Mouse (Mus musculus) heart, adult 2 months (tissue): ENCODE measurements at regions not wholly inside any gene's neighbourhood (a gene's known extent, or its start where the extent isn't known, plus 50 kb on each side); places are given as distances from the start of the nearest gene placed in this dataset.

Experiments
- DNase-seq, 2 experiments: peaks; one replicate each; pipeline ENCODE4 v3.0.0; 2021
- H3K27ac ChIP-seq: fragments of 200-600 bp; 2 replicates; pipeline ENCODE4 v1.8.1; 2022
- H3K27me3 ChIP-seq: fragments of 200-500 bp; 2 replicates; pipeline ENCODE4 v1.6.1; 2012; ENCODE audit warnings: mild to moderate bottlenecking, low read length, inconsistent platforms, mixed read lengths; ENCODE audit not compliant: control insufficient read depth, insufficient read depth
- H3K36me3 ChIP-seq: fragments of 200-500 bp; 2 replicates; pipeline ENCODE4 v1.6.1; 2012; ENCODE audit warnings: low read length, inconsistent platforms; ENCODE audit not compliant: control insufficient read depth, insufficient read depth
- H3K4me1 ChIP-seq: fragments of 200-500 bp; 2 replicates; pipeline ENCODE4 v1.6.1; 2011; ENCODE audit warnings: low read length; ENCODE audit not compliant: control insufficient read depth, insufficient read depth
- H3K4me3 ChIP-seq: fragments of 200-600 bp; 2 replicates; pipeline ENCODE4 v1.8.1; 2022
- H3K79me2 ChIP-seq: fragments of 200-500 bp; replicated peaks from 2 replicates; pipeline ENCODE4 v1.6.1; 2012; ENCODE audit warnings: mild to moderate bottlenecking, inconsistent platforms, low read length, moderate library complexity, mixed read lengths; ENCODE audit not compliant: control insufficient read depth, insufficient read depth
- H3K9ac ChIP-seq: fragments of 200-500 bp; 2 replicates; pipeline ENCODE4 v1.6.1; 2012; ENCODE audit warnings: low read depth, mild to moderate bottlenecking, control low read depth, inconsistent platforms, low read length, mixed read lengths
- CTCF ChIP-seq: fragments of 200-600 bp; IDR thresholded peaks from 2 replicates; pipeline ENCODE4 v1.8.1; 2022; ENCODE audit warnings: antibody characterized with exemption, mild to moderate bottlenecking, moderate library complexity
- EP300 ChIP-seq: fragments of 200-500 bp; IDR thresholded peaks from 2 replicates; pipeline ENCODE4 v1.6.1; 2011; ENCODE audit warnings: low read depth, low read length, control low read depth; ENCODE audit not compliant: insufficient read depth
- POLR2A ChIP-seq: fragments of 200-500 bp; IDR thresholded peaks from 2 replicates; pipeline ENCODE4 v1.6.1; 2011; ENCODE audit warnings: mild to moderate bottlenecking, low read depth, low read length, control low read depth; ENCODE audit not compliant: insufficient read depth
- WGBS: fragments of 180-500 bp; shearing (Covaris S2); methylation state at CpG from one replicate; pipeline ENCODE4 v1.1.7; 2018; 5-methylcytosine and 5-hydroxymethylcytosine counted together
- intact Hi-C: fragments of 180-260 bp; cut with DNase I; formaldehyde crosslinking; loops from one replicate; pipeline ENCODE4 v1.15.1; 2025

DNA sequence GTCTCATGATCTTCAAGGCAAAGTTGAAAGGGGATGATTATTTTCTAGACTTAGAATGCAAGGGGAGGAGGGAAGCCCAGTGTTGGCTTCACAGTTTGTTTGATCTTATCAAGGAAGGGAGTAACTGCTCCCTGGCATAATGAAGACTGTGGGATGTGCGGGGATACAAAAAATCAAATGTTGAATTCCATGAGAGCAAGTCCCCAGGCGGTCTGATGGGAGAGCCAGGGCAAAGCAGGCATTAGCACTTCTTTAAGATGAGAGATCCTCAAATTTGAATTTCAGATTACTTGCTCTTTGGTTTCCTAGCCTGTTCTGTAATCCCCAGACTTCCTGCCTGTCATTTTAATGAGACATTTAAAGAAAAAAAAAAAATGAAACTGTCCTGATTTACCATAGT is 525.6 kb upstream of the Man1a start:
- Histone ChIP-seq H3K27me3 (no peaks in the 10 kb centered on the region), H3K9ac (no peak overlapping the region), H3K79me2 (no peaks in the 10 kb centered on the region), H3K36me3 (no peaks in the 10 kb centered on the region), H3K4me3 (no peak overlapping the region), H3K4me1 (no peaks in the 10 kb centered on the region), H3K27ac (no peak overlapping the region)
- no peak for TF ChIP-seq POLR2A
- no peak for TF ChIP-seq CTCF
- intact Hi-C loops: no loop called here
- no peak for DNase-seq
- WGBS: 25% methylated on average over 2 of the region's 2 CpGs

DNA sequence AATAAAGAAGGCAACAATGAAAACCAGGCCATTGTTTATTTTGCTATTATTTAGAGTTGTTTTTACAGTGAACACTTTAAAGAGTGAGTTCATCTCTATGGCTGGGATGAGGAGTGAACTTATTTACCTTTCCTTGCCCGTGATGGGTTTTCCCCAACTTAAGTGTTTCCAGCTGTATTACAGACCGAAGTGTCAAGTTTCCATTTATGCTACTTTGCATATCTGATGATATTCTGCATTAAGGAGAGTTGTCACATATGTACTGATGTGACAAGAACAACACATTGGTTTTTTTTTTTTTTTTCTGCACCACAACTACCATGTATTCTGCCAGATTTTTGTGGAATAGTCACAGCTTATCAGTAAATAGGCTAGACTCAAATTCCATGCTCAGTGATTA is 518.7 kb upstream of the Man1a start:
- TF ChIP-seq EP300: no peak
- no peak for TF ChIP-seq POLR2A
- TF ChIP-seq CTCF: no peak
- Histone ChIP-seq H3K27me3 (no peaks in the 10 kb centered on the region), H3K27ac (no peak overlapping the region), H3K36me3 (no peaks in the 10 kb centered on the region), H3K4me1 (no peaks in the 10 kb centered on the region), H3K4me3 (no peak overlapping the region), H3K79me2 (no peaks in the 10 kb centered on the region), H3K9ac (no peak overlapping the region)
- WGBS: 65% methylated on average over 2 of the region's 2 CpGs
- DNase-seq: no peak
- intact Hi-C loops: no loop called here

DNA sequence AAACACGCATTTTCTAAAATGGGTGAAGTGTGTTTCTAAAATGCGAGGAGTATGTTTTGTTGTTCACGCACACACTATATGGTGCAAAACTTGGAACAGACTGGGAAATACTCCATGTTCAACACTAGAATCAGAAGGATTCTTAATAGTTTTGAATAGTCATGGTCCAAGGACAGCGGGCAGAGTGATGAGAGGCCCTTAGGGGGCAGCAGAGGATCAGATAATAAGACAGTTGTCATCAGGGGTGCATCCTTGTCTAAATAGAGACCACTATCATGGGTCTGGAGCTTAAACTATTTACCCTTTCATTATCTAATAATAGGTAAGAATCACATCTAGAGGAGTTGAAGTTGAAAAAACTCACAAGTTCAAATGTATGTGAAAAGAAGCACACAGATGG is 482.2 kb upstream of the Man1a start:
- no peak for TF ChIP-seq EP300
- peak; percentile 30 for TF ChIP-seq CTCF
- TF ChIP-seq POLR2A: no peak
- H3K27ac ChIP-seq: no peak overlapping the region
- no peak overlapping the region for H3K9ac ChIP-seq
- 59% methylated on average over 4 of the region's 4 CpGs for WGBS
- intact Hi-C loops: no loop called here
- no peak overlapping the region for H3K4me3 ChIP-seq
- H3K79me2 ChIP-seq: no peaks in the 10 kb centered on the region
- no peaks in the 10 kb centered on the region for H3K27me3 ChIP-seq
- H3K36me3 ChIP-seq: no peaks in the 10 kb centered on the region
- DNase-seq: no peak
- H3K4me1 ChIP-seq: no peaks in the 10 kb centered on the region

DNA sequence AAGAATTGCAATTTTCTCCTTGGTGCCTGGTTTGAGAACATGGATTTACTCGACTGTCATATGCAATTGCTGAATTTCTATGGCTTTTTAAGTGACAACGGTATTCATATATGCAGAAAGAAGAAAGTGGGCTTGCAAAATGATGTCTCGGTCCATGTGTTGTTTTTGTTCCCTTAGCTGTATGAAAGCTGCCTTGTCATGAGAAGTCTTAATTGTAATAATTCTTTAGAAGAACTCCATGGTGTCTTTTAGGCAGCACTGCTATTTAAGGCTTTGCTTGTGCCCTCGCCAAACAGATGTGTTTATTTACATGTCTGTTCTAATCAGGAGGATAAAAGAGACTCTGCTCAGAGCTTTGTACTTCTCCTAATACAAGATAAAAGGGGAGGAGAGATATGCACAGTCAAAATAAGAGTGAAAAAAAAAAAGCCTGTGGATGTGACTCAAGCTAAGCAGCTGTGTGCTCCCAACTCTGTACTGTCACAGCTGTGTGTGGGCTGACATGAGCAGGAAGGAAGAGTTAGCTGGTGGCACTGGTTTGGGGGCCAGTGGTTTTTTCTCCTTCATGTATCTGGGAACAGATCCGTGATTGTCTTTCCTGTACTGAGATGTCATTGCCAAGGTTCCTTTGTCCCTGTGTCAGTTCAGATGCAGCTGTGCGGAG is 475.5 kb upstream of the Man1a start:
- 50% methylated on average over 6 of the region's 6 CpGs for WGBS
- H3K4me3 ChIP-seq: no peak overlapping the region
- no peaks in the 10 kb centered on the region for H3K79me2 ChIP-seq
- DNase-seq: no peak
- H3K9ac ChIP-seq: no peak overlapping the region
- intact Hi-C loops: no loop called here
- H3K27ac ChIP-seq: no peak overlapping the region
- no peak for TF ChIP-seq EP300
- no peak for TF ChIP-seq CTCF
- TF ChIP-seq POLR2A: no peak
- no peaks in the 10 kb centered on the region for H3K27me3 ChIP-seq
- no peaks in the 10 kb centered on the region for H3K36me3 ChIP-seq
- no peaks in the 10 kb centered on the region for H3K4me1 ChIP-seq

DNA sequence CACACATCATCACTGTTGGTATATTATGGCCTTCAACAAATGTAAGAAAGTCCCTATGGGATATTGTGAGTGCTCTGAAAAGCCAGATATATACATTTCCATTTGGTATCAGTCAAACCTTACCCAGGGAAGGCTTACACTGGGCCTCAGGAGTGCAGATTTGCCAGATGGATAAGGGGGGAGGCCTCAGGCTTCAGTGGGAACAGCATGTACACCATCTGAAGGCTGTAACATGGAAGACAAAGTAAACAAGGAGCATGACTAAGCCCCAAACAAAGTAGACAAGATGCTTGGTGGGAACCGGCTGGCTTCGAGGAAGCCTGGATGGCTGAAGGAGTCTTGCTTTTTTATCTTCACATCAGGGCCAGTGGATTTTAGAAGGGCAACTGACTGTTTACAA is 474.3 kb upstream of the Man1a start:
- Histone ChIP-seq H3K4me1 (no peaks in the 10 kb centered on the region), H3K36me3 (no peaks in the 10 kb centered on the region), H3K27ac (no peak overlapping the region), H3K4me3 (no peak overlapping the region), H3K79me2 (no peaks in the 10 kb centered on the region), H3K9ac (no peak overlapping the region), H3K27me3 (no peaks in the 10 kb centered on the region)
- DNase-seq: no peak
- no peak for TF ChIP-seq EP300
- TF ChIP-seq POLR2A: no peak
- TF ChIP-seq CTCF: no peak
- 87% methylated on average over 2 of the region's 2 CpGs for WGBS
- intact Hi-C loops: no loop called here

DNA sequence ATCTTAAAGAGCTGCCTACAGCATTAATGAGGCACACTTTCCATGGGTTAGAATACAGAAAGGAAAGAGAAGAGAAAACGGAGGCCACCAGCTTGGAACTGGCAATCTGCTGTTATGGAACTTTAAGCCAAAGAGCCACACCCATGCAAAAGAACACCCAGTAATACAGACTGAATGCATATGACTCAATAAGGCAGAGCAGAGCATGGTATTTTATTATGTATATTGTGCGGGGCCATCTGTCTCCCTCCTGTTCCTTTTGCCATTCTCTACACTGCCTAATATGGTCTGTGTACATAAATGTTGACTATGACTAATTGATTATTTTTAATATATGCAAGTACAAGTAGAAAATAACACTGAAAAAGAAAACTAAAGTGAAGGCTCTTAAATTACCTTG is 472.6 kb upstream of the Man1a start:
- Histone ChIP-seq H3K79me2 (no peaks in the 10 kb centered on the region), H3K36me3 (no peaks in the 10 kb centered on the region), H3K9ac (no peak overlapping the region), H3K27me3 (no peaks in the 10 kb centered on the region), H3K27ac (no peak overlapping the region), H3K4me3 (no peak overlapping the region), H3K4me1 (no peaks in the 10 kb centered on the region)
- intact Hi-C loops: no loop called here
- WGBS: 89% methylated on average over 2 of the region's 2 CpGs
- TF ChIP-seq CTCF (no peak), POLR2A (no peak), EP300 (no peak)
- no peak for DNase-seq
